Mouse (Mus musculus): Measurements from ENCODE around the gene Skap1. TPM values are rescaled to one million over a fixed set of nuclear protein-coding genes. Genes with fewer than 3 reads are reported as not detected.

Gene Skap1
- polyA plus RNA-seq, 1 experiment from 2014 or later = 0.23 TPM

- no peak overlapping the region for H3K4me3 ChIP-seq (ENCODE audit: control insufficient read depth in 1 of 2, insufficient read depth in 1 of 2, low read depth in 1 of 2, low read length in 2 of 2)
- no peak overlapping the region for H3K9ac ChIP-seq (ENCODE audit: low read length)
- no peak overlapping the region for H3K4me2 ChIP-seq (ENCODE audit: low read length)
- H3K9me3 ChIP-seq (ENCODE audit: control insufficient read depth, low read length) = no peaks in the 10 kb centered on the region
- no peak for ATAC-seq (ENCODE audit: insufficient number of reproducible peaks, insufficient read depth, low FRiP score, low read depth)
- no peaks in the 10 kb centered on the region for H3K4me1 ChIP-seq (ENCODE audit: control insufficient read depth in 2 of 2, insufficient read depth in 2 of 2, low read length in 2 of 2)
- H3K36me3 ChIP-seq (ENCODE audit: control insufficient read depth, insufficient read depth, low read length) = no peaks in the 10 kb centered on the region
- H3K27ac ChIP-seq (replicated peaks in 1 of 2; ENCODE audit: control insufficient read depth in 1 of 2, insufficient read depth in 1 of 2, low read depth in 2 of 2, low read length in 2 of 2) = no peak overlapping the region
- 0 out of 2 replicates have a peak, but pooled peaks cover 4% of the 10 kb centered on the region for H3K27me3 ChIP-seq (ENCODE audit: control insufficient read depth, insufficient read depth, low read length)
- WGBS = 79% methylated on average over 8 of the region's 8 CpGs
These were observed 189.5 kb downstream of the Skap1 start for GRCm38 (mm10) chr11:96653867-96654266.

GRCm38 (mm10) chr11:96658420-96658819 is 194.0 kb downstream of the Skap1 start:
- H3K9ac ChIP-seq (ENCODE audit: low read length) = no peak overlapping the region
- H3K4me2 ChIP-seq (ENCODE audit: low read length) = no peak overlapping the region
- H3K27me3 ChIP-seq (ENCODE audit: control insufficient read depth, insufficient read depth, low read length) = peaks cover 6% of the 10 kb centered on the region; the same call in 1 of the 2 replicates
- no peaks in the 10 kb centered on the region for H3K36me3 ChIP-seq (ENCODE audit: control insufficient read depth, insufficient read depth, low read length)
- H3K4me3 ChIP-seq (ENCODE audit: control insufficient read depth in 1 of 2, insufficient read depth in 1 of 2, low read depth in 1 of 2, low read length in 2 of 2) = no peak overlapping the region
- H3K27ac ChIP-seq (replicated peaks in 1 of 2; ENCODE audit: control insufficient read depth in 1 of 2, insufficient read depth in 1 of 2, low read depth in 2 of 2, low read length in 2 of 2) = no peak overlapping the region
- WGBS = 83% methylated on average over 1 of the region's 1 CpGs
- ATAC-seq (ENCODE audit: insufficient number of reproducible peaks, insufficient read depth, low FRiP score, low read depth) = no peak
- no peaks in the 10 kb centered on the region for H3K4me1 ChIP-seq (ENCODE audit: control insufficient read depth in 2 of 2, insufficient read depth in 2 of 2, low read length in 2 of 2)
- no peaks in the 10 kb centered on the region for H3K9me3 ChIP-seq (ENCODE audit: control insufficient read depth, low read length)

GRCm38 (mm10) chr11:96666924-96667323 is 202.5 kb downstream of the Skap1 start:
- 72% methylated on average over 3 of the region's 3 CpGs for WGBS
- Histone ChIP-seq H3K27ac (replicated peaks in 1 of 2; ENCODE audit: control insufficient read depth in 1 of 2, insufficient read depth in 1 of 2, low read depth in 2 of 2, low read length in 2 of 2) (no peak overlapping the region), H3K9ac (ENCODE audit: low read length) (no peak overlapping the region), H3K36me3 (ENCODE audit: control insufficient read depth, insufficient read depth, low read length) (no peaks in the 10 kb centered on the region), H3K4me3 (ENCODE audit: control insufficient read depth in 1 of 2, insufficient read depth in 1 of 2, low read depth in 1 of 2, low read length in 2 of 2) (no peak overlapping the region), H3K4me1 (ENCODE audit: control insufficient read depth in 2 of 2, insufficient read depth in 2 of 2, low read length in 2 of 2) (peaks cover 2 to 5% of the 10 kb centered on the region in 2 experiments; a peak in 3 of 4 replicates), H3K4me2 (ENCODE audit: low read length) (no peak overlapping the region), H3K27me3 (ENCODE audit: control insufficient read depth, insufficient read depth, low read length) (peaks cover 4% of the 10 kb centered on the region), H3K9me3 (ENCODE audit: control insufficient read depth, low read length) (no peaks in the 10 kb centered on the region)
- ATAC-seq (ENCODE audit: insufficient number of reproducible peaks, insufficient read depth, low FRiP score, low read depth) = no peak

GRCm38 (mm10) chr11:96668367-96668766 is 204.0 kb downstream of the Skap1 start:
- ATAC-seq (ENCODE audit: insufficient number of reproducible peaks, insufficient read depth, low FRiP score, low read depth) = no peak
- no peak overlapping the region for H3K9ac ChIP-seq (ENCODE audit: low read length)
- H3K4me3 ChIP-seq (ENCODE audit: control insufficient read depth in 1 of 2, insufficient read depth in 1 of 2, low read depth in 1 of 2, low read length in 2 of 2) = no peak overlapping the region
- WGBS = 33% methylated on average over 7 of the region's 7 CpGs
- peaks cover 2 to 5% of the 10 kb centered on the region in 2 experiments; a peak in 3 of 4 replicates for H3K4me1 ChIP-seq (ENCODE audit: control insufficient read depth in 2 of 2, insufficient read depth in 2 of 2, low read length in 2 of 2)
- H3K9me3 ChIP-seq (ENCODE audit: control insufficient read depth, low read length) = no peaks in the 10 kb centered on the region
- no peaks in the 10 kb centered on the region for H3K36me3 ChIP-seq (ENCODE audit: control insufficient read depth, insufficient read depth, low read length)
- no peak overlapping the region for H3K27ac ChIP-seq (replicated peaks in 1 of 2; ENCODE audit: control insufficient read depth in 1 of 2, insufficient read depth in 1 of 2, low read depth in 2 of 2, low read length in 2 of 2)
- peaks cover 5% of the 10 kb centered on the region for H3K27me3 ChIP-seq (ENCODE audit: control insufficient read depth, insufficient read depth, low read length)
- H3K4me2 ChIP-seq (ENCODE audit: low read length) = no peak overlapping the region

GRCm38 (mm10) chr11:96673792-96674191 is 209.4 kb downstream of the Skap1 start:
- ATAC-seq (ENCODE audit: insufficient number of reproducible peaks, insufficient read depth, low FRiP score, low read depth) = no peak; the same call in 1 of the 2 replicates
- Histone ChIP-seq H3K4me3 (ENCODE audit: control insufficient read depth in 1 of 2, insufficient read depth in 1 of 2, low read depth in 1 of 2, low read length in 2 of 2) (peak overlapping the region in 1 of 2 experiments; percentile 14; a peak in 1 of 4 replicates), H3K9ac (ENCODE audit: low read length) (peak overlapping the region; percentile 30; the same call in 1 of the 2 replicates)

GRCm38 (mm10) chr11:96674786-96675365 is 210.5 kb downstream of the Skap1 start:
- no peak for ATAC-seq (ENCODE audit: insufficient number of reproducible peaks, insufficient read depth, low FRiP score, low read depth)
- Histone ChIP-seq H3K27ac (replicated peaks in 1 of 2; ENCODE audit: control insufficient read depth in 1 of 2, insufficient read depth in 1 of 2, low read depth in 2 of 2, low read length in 2 of 2) (no peak overlapping the region), H3K36me3 (ENCODE audit: control insufficient read depth, insufficient read depth, low read length) (no peaks in the 10 kb centered on the region), H3K4me2 (ENCODE audit: low read length) (peak overlapping the region; percentile 19; the same call in 1 of the 2 replicates), H3K9ac (ENCODE audit: low read length) (no peak overlapping the region), H3K27me3 (ENCODE audit: control insufficient read depth, insufficient read depth, low read length) (peaks cover 22% of the 10 kb centered on the region), H3K4me1 (ENCODE audit: control insufficient read depth in 2 of 2, insufficient read depth in 2 of 2, low read length in 2 of 2) (peaks cover 5 to 14% of the 10 kb centered on the region in 2 experiments), H3K4me3 (ENCODE audit: control insufficient read depth in 1 of 2, insufficient read depth in 1 of 2, low read depth in 1 of 2, low read length in 2 of 2) (no peak overlapping the region), H3K9me3 (ENCODE audit: control insufficient read depth, low read length) (no peaks in the 10 kb centered on the region)
- WGBS = 25% methylated on average over 8 of the region's 8 CpGs

More at GRCm38 (mm10) chr11:96673792-96674191, 209.4 kb downstream of the Skap1 start:
- Histone ChIP-seq H3K36me3 (ENCODE audit: control insufficient read depth, insufficient read depth, low read length) (no peaks in the 10 kb centered on the region), H3K27me3 (ENCODE audit: control insufficient read depth, insufficient read depth, low read length) (peaks cover 22% of the 10 kb centered on the region), H3K27ac (replicated peaks in 1 of 2; ENCODE audit: control insufficient read depth in 1 of 2, insufficient read depth in 1 of 2, low read depth in 2 of 2, low read length in 2 of 2) (no peak overlapping the region), H3K9me3 (ENCODE audit: control insufficient read depth, low read length) (no peaks in the 10 kb centered on the region), H3K4me1 (ENCODE audit: control insufficient read depth in 2 of 2, insufficient read depth in 2 of 2, low read length in 2 of 2) (peaks cover 5 to 15% of the 10 kb centered on the region in 2 experiments), H3K4me2 (ENCODE audit: low read length) (peak overlapping the region; percentile 59)
- WGBS = 4% methylated on average over 6 of the region's 6 CpGs

GRCm38 (mm10) chr11:96678026-96678425 is 213.6 kb downstream of the Skap1 start:
- Histone ChIP-seq H3K4me3 (ENCODE audit: control insufficient read depth in 1 of 2, insufficient read depth in 1 of 2, low read depth in 1 of 2, low read length in 2 of 2) (no peak overlapping the region), H3K36me3 (ENCODE audit: control insufficient read depth, insufficient read depth, low read length) (no peaks in the 10 kb centered on the region), H3K4me2 (ENCODE audit: low read length) (no peak overlapping the region), H3K4me1 (ENCODE audit: control insufficient read depth in 2 of 2, insufficient read depth in 2 of 2, low read length in 2 of 2) (peaks cover 5 to 14% of the 10 kb centered on the region in 2 experiments), H3K27me3 (ENCODE audit: control insufficient read depth, insufficient read depth, low read length) (peaks cover 17% of the 10 kb centered on the region; the same call in 1 of the 2 replicates), H3K9me3 (ENCODE audit: control insufficient read depth, low read length) (no peaks in the 10 kb centered on the region), H3K9ac (ENCODE audit: low read length) (no peak overlapping the region), H3K27ac (replicated peaks in 1 of 2; ENCODE audit: control insufficient read depth in 1 of 2, insufficient read depth in 1 of 2, low read depth in 2 of 2, low read length in 2 of 2) (no peak overlapping the region)
- ATAC-seq (ENCODE audit: insufficient number of reproducible peaks, insufficient read depth, low FRiP score, low read depth) = no peak
- WGBS = 80% methylated on average over 13 of the region's 13 CpGs
